Mouse (Mus musculus): Measurements from ENCODE around the gene Pm20d1.

GRCm38 (mm10) chr1:131800001-131800400 is 2.8 kb downstream of the Pm20d1 start:
- TF ChIP-seq CTCF (conservative IDR thresholded peaks at IDR 0.05; ENCODE audit: low read length) (no peak), POU5F1 (IDR thresholded peaks at IDR 0.05; ENCODE audit: borderline replicate concordance, low read length) (no peak), NANOG (IDR thresholded peaks at IDR 0.05; ENCODE audit: borderline replicate concordance, low read length) (no peak)

Data from E14TG2a.4 (cell line).